Mouse (Mus musculus): ENCODE measurements at regions not wholly inside any gene's neighbourhood (a gene's known extent, or its start where the extent isn't known, plus 50 kb on each side); places are given as distances from the start of the nearest gene placed in this dataset.

GRCm38 (mm10) chr13:51345839-51346550, 62.4 kb upstream of the S1pr3 start:
- peak; percentile 32 to 51 for DNase-seq

- DNase-seq = no peak
Measured at GRCm38 (mm10) chr13:51348707-51349106, 59.7 kb upstream of the S1pr3 start.

GRCm38 (mm10) chr13:51349818-51350551, 58.5 kb upstream of the S1pr3 start:
- no peak for DNase-seq

GRCm38 (mm10) chr13:51352874-51353273, 55.6 kb upstream of the S1pr3 start:
- no peak for DNase-seq

GRCm38 (mm10) chr13:51355507-51355906, 52.9 kb upstream of the S1pr3 start:
- DNase-seq = no peak
